Mouse (Mus musculus) olfactory bulb, adult 2 months (tissue): ENCODE data around the gene Xcr1.

Experiments used
- CTCF ChIP-seq: fragments of 200-500 bp; IDR thresholded peaks from 2 replicates; pipeline ENCODE4 v1.5.1; 2012; ENCODE audit warnings: low read depth, mild to moderate bottlenecking, low read length, moderate library complexity; ENCODE audit not compliant: insufficient read depth
- POLR2A ChIP-seq: fragments of 200-500 bp; IDR thresholded peaks from 2 replicates; pipeline ENCODE4 v1.6.1; 2012; ENCODE audit warnings: mild to moderate bottlenecking, low read depth, low read length, moderate library complexity; ENCODE audit not compliant: insufficient read depth

DNA sequence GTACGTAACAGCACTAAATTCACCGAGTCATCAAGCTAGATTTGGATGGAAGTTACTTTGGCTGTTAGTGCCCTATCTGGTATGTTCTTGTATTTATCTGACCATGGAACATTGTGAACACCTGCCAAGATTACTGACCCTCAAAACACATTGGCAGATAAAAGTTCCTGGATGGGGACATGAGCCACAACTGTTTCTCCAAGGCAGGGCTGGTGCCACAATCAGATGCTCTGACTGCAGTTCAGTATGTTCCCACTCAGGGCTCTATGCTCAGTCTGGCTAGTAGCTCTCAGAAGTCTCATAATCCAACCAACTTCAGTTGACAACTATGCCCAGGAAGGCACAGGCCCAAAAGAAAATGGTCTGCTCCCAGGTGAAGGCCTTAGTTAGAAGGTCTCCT lies 59.4 kb downstream of the Xcr1 start:
- TF ChIP-seq CTCF = no peak
- no peak for TF ChIP-seq POLR2A
